Mouse (Mus musculus): ENCODE results near the gene Agpat4. TPM values are rescaled to one million over a fixed set of nuclear protein-coding genes. Genes with fewer than 3 reads are reported as not detected.

Agpat4 gene
- polyA plus RNA-seq, 1 experiment from 2014 or later = 17.7 TPM

GRCm38 (mm10) chr17:12207022-12207548 is 88.6 kb downstream of the Agpat4 start:
- no peak overlapping the region for H3K27ac ChIP-seq (ENCODE audit: low read depth)
- H3K4me3 ChIP-seq (ENCODE audit: low read depth, low read length) = no peak overlapping the region
- WGBS = 38% methylated on average over 1 of the region's 1 CpGs
- H3K36me3 ChIP-seq (ENCODE audit: control insufficient read depth, insufficient read depth, low read length) = peaks cover 13% of the 10 kb centered on the region; the same call in 1 of the 2 replicates
- no peak overlapping the region for H3K9ac ChIP-seq (ENCODE audit: low read length)
- H3K4me1 ChIP-seq (replicated peaks; ENCODE audit: control insufficient read depth, insufficient read depth, low read length) = peaks cover 44% of the 10 kb centered on the region
- no peak overlapping the region for H3K4me2 ChIP-seq (ENCODE audit: low read length)
- no peaks in the 10 kb centered on the region for H3K9me3 ChIP-seq (ENCODE audit: control insufficient read depth, low read length)
- no peaks in the 10 kb centered on the region for H3K27me3 ChIP-seq (replicated peaks; ENCODE audit: control insufficient read depth, insufficient read depth, low read length)
- ATAC-seq (replicated peaks; ENCODE audit: low FRiP score, low TSS enrichment, low read depth) = no peak
- DNase-seq (ENCODE audit: low spot score) = no peak

- Histone ChIP-seq H3K27ac (ENCODE audit: low read depth) (no peak overlapping the region), H3K4me3 (ENCODE audit: low read depth, low read length) (no peak overlapping the region), H3K4me2 (ENCODE audit: low read length) (no peak overlapping the region), H3K27me3 (replicated peaks; ENCODE audit: control insufficient read depth, insufficient read depth, low read length) (no peaks in the 10 kb centered on the region), H3K36me3 (ENCODE audit: control insufficient read depth, insufficient read depth, low read length) (peaks cover 27% of the 10 kb centered on the region), H3K9me3 (ENCODE audit: control insufficient read depth, low read length) (no peaks in the 10 kb centered on the region), H3K9ac (ENCODE audit: low read length) (no peak overlapping the region), H3K4me1 (replicated peaks; ENCODE audit: control insufficient read depth, insufficient read depth, low read length) (peaks cover 33% of the 10 kb centered on the region)
- DNase-seq (ENCODE audit: low spot score) (no peak), ATAC-seq (replicated peaks; ENCODE audit: low FRiP score, low TSS enrichment, low read depth) (no peak)
- 83% methylated on average over 4 of the region's 4 CpGs for WGBS
Measured at GRCm38 (mm10) chr17:12209481-12209880, 91.0 kb downstream of the Agpat4 start.

DNA sequence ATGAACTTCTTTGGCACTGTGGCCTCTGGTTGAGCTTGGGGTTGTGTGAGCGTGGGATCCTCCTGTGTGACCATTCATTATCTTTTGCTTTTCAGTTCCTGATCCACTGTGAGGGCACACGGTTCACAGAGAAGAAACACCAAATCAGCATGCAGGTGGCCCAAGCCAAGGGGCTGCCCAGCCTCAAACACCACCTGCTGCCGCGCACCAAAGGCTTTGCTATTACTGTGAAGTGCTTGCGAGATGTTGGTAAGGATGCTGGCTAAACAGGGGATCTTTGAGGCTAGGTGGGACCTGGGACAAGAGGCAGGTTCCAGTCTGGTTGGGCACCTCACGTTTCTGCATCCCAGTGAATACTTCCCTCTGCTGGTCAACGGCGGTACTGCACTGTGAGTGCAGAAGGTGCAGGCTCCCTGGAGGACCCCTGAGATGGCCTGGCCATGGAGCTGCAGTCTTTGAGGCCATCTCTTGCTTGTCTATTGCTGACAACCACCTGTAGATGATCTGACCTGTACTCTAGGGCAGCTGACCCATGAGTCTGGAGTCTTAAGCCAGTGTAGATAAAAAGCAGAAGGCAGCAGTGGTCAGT is 92.1 kb downstream of the Agpat4 start:
- 30% methylated on average over 8 of the region's 8 CpGs for WGBS

DNA sequence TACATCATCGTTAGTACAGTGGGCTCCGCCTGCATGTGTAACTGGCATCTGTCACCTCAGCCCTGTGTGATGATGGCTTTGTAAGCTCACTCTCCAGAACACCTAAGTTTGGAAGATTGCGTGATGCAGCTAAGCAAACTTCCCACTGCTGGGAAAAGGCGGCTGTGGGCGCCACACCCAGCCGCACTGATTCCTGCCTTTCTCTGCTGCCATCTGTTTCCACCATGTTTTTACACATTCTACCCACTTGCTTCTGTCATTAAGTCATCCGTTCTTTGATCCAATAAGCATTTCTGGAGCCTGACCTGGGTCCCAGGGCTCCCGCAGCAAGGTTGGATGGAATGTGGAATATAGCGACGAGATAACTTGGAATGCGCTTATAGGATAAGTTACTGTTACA is 93.4 kb downstream of the Agpat4 start:
- DNase-seq (ENCODE audit: low spot score) (no peak), ATAC-seq (replicated peaks; ENCODE audit: low FRiP score, low TSS enrichment, low read depth) (no peak)
- Histone ChIP-seq H3K4me1 (replicated peaks; ENCODE audit: control insufficient read depth, insufficient read depth, low read length) (peaks cover 11% of the 10 kb centered on the region), H3K9ac (ENCODE audit: low read length) (no peak overlapping the region), H3K4me3 (ENCODE audit: low read depth, low read length) (no peak overlapping the region), H3K4me2 (ENCODE audit: low read length) (no peak overlapping the region), H3K27me3 (replicated peaks; ENCODE audit: control insufficient read depth, insufficient read depth, low read length) (no peaks in the 10 kb centered on the region), H3K27ac (ENCODE audit: low read depth) (no peak overlapping the region), H3K36me3 (ENCODE audit: control insufficient read depth, insufficient read depth, low read length) (peaks cover 48% of the 10 kb centered on the region), H3K9me3 (ENCODE audit: control insufficient read depth, low read length) (no peaks in the 10 kb centered on the region)
- WGBS = 94% methylated on average over 11 of the region's 11 CpGs

More for the DNA sequence above, 92.1 kb downstream of the Agpat4 start:
- Histone ChIP-seq H3K36me3 (ENCODE audit: control insufficient read depth, insufficient read depth, low read length) (peaks cover 38% of the 10 kb centered on the region), H3K4me2 (ENCODE audit: low read length) (no peak overlapping the region), H3K9ac (ENCODE audit: low read length) (no peak overlapping the region), H3K9me3 (ENCODE audit: control insufficient read depth, low read length) (no peaks in the 10 kb centered on the region), H3K4me3 (ENCODE audit: low read depth, low read length) (no peak overlapping the region), H3K27me3 (replicated peaks; ENCODE audit: control insufficient read depth, insufficient read depth, low read length) (no peaks in the 10 kb centered on the region), H3K27ac (ENCODE audit: low read depth) (no peak overlapping the region), H3K4me1 (replicated peaks; ENCODE audit: control insufficient read depth, insufficient read depth, low read length) (peaks cover 23% of the 10 kb centered on the region)
- peak; percentile 99 for DNase-seq (ENCODE audit: low spot score)
- ATAC-seq (replicated peaks; ENCODE audit: low FRiP score, low TSS enrichment, low read depth) = peak; percentile 40

GRCm38 (mm10) chr17:12212341-12212740 is 93.8 kb downstream of the Agpat4 start:
- no peak for ATAC-seq (replicated peaks; ENCODE audit: low FRiP score, low TSS enrichment, low read depth)
- no peak overlapping the region for H3K4me3 ChIP-seq (ENCODE audit: low read depth, low read length)
- no peak for DNase-seq (ENCODE audit: low spot score)
- 94% methylated on average over 6 of the region's 6 CpGs for WGBS
- no peak overlapping the region for H3K27ac ChIP-seq (ENCODE audit: low read depth)
- H3K4me1 ChIP-seq (replicated peaks; ENCODE audit: control insufficient read depth, insufficient read depth, low read length) = peaks cover 7% of the 10 kb centered on the region
- H3K9ac ChIP-seq (ENCODE audit: low read length) = no peak overlapping the region
- H3K4me2 ChIP-seq (ENCODE audit: low read length) = no peak overlapping the region
- no peaks in the 10 kb centered on the region for H3K9me3 ChIP-seq (ENCODE audit: control insufficient read depth, low read length)
- peaks cover 52% of the 10 kb centered on the region for H3K36me3 ChIP-seq (ENCODE audit: control insufficient read depth, insufficient read depth, low read length)
- H3K27me3 ChIP-seq (replicated peaks; ENCODE audit: control insufficient read depth, insufficient read depth, low read length) = no peaks in the 10 kb centered on the region

DNA sequence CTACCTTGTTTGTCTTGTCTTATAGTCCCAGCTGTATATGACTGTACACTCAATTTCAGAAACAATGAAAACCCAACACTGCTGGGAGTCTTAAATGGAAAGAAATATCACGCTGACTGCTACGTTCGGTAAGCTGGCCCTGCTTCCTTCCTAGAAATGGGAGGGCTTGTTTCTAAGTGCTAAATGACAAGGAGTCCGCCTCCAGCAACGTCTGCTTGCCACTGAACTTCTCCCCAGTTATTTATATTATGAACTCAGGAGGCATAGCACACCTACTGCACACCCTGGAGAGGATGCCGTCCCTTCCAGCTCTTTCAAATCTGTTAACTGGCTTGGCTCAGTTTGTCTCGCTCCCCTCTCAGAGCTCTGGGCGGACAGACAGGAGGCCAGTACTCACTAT is 94.9 kb downstream of the Agpat4 start:
- 81% methylated on average over 8 of the region's 8 CpGs for WGBS
- Histone ChIP-seq H3K36me3 (ENCODE audit: control insufficient read depth, insufficient read depth, low read length) (peaks cover 62% of the 10 kb centered on the region), H3K9ac (ENCODE audit: low read length) (no peak overlapping the region), H3K4me1 (replicated peaks; ENCODE audit: control insufficient read depth, insufficient read depth, low read length) (no peaks in the 10 kb centered on the region), H3K9me3 (ENCODE audit: control insufficient read depth, low read length) (no peaks in the 10 kb centered on the region), H3K27me3 (replicated peaks; ENCODE audit: control insufficient read depth, insufficient read depth, low read length) (no peaks in the 10 kb centered on the region), H3K4me3 (ENCODE audit: low read depth, low read length) (no peak overlapping the region), H3K27ac (ENCODE audit: low read depth) (no peak overlapping the region), H3K4me2 (ENCODE audit: low read length) (no peak overlapping the region)
- no peak for DNase-seq (ENCODE audit: low spot score)
- no peak for ATAC-seq (replicated peaks; ENCODE audit: low FRiP score, low TSS enrichment, low read depth)

DNA sequence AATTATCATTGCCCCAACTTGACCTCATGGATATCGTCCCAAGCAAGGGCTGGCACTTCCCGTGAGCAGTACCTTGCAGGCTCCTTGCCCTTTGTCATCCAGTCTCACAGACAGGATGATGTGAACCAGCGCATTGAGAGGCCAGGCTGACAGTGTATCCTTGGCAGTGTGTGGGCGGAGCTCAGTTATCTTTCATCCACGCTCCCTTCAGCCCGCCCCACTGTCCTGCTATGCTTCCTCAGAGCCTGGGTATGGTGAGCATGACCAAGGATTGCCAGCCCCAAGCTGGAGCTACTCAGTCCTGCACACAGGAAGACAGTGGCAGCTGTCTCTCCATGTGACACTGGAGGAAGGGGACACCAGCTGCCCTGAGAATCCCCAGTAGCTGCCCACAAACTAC is 97.7 kb downstream of the Agpat4 start:
- peaks cover 85% of the 10 kb centered on the region for H3K36me3 ChIP-seq (ENCODE audit: control insufficient read depth, insufficient read depth, low read length)
- H3K4me1 ChIP-seq (replicated peaks; ENCODE audit: control insufficient read depth, insufficient read depth, low read length) = no peaks in the 10 kb centered on the region
- 46% methylated on average over 6 of the region's 6 CpGs for WGBS
- no peak for ATAC-seq (replicated peaks; ENCODE audit: low FRiP score, low TSS enrichment, low read depth)
- no peaks in the 10 kb centered on the region for H3K9me3 ChIP-seq (ENCODE audit: control insufficient read depth, low read length)
- no peak overlapping the region for H3K4me3 ChIP-seq (ENCODE audit: low read depth, low read length)
- DNase-seq (ENCODE audit: low spot score) = no peak
- H3K27me3 ChIP-seq (replicated peaks; ENCODE audit: control insufficient read depth, insufficient read depth, low read length) = no peaks in the 10 kb centered on the region
- H3K27ac ChIP-seq (ENCODE audit: low read depth) = no peak overlapping the region
- no peak overlapping the region for H3K4me2 ChIP-seq (ENCODE audit: low read length)
- H3K9ac ChIP-seq (ENCODE audit: low read length) = no peak overlapping the region

- Histone ChIP-seq H3K4me3 (ENCODE audit: low read depth, low read length) (no peak overlapping the region), H3K4me1 (replicated peaks; ENCODE audit: control insufficient read depth, insufficient read depth, low read length) (no peaks in the 10 kb centered on the region), H3K27me3 (replicated peaks; ENCODE audit: control insufficient read depth, insufficient read depth, low read length) (no peaks in the 10 kb centered on the region), H3K4me2 (ENCODE audit: low read length) (no peak overlapping the region), H3K9me3 (ENCODE audit: control insufficient read depth, low read length) (no peaks in the 10 kb centered on the region), H3K27ac (ENCODE audit: low read depth) (no peak overlapping the region), H3K9ac (ENCODE audit: low read length) (no peak overlapping the region), H3K36me3 (ENCODE audit: control insufficient read depth, insufficient read depth, low read length) (peaks cover 77% of the 10 kb centered on the region)
- 55% methylated on average over 6 of the region's 6 CpGs for WGBS
- DNase-seq (ENCODE audit: low spot score) (no peak), ATAC-seq (replicated peaks; ENCODE audit: low FRiP score, low TSS enrichment, low read depth) (no peak)
Measured at GRCm38 (mm10) chr17:12221926-12222325, 103.4 kb downstream of the Agpat4 start.

DNA sequence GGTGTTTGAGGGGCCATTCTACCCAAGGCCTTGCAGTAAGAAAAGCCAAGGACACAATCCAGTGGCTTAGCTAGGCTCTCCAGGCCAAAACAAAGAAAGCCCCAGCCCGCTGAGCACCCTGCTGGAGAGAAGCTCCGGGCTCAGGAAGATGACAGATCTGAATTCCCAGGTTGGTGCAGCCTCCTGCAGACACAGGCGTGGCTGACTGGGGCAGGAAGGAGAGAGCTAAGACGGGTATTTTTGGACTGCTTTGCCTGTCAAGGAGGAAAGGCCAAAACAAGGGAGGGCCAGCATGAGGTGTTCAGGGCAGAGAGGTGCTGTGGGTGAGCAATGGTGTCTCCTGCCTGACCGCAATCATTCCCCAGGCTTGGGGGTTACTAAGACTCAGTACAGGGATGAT is 105.2 kb downstream of the Agpat4 start:
- no peak for ATAC-seq (replicated peaks; ENCODE audit: low FRiP score, low TSS enrichment, low read depth)
- Histone ChIP-seq H3K27ac (ENCODE audit: low read depth) (no peak overlapping the region), H3K4me3 (ENCODE audit: low read depth, low read length) (no peak overlapping the region), H3K9me3 (ENCODE audit: control insufficient read depth, low read length) (no peaks in the 10 kb centered on the region), H3K4me1 (replicated peaks; ENCODE audit: control insufficient read depth, insufficient read depth, low read length) (no peaks in the 10 kb centered on the region), H3K4me2 (ENCODE audit: low read length) (no peak overlapping the region), H3K36me3 (ENCODE audit: control insufficient read depth, insufficient read depth, low read length) (peaks cover 75% of the 10 kb centered on the region), H3K27me3 (replicated peaks; ENCODE audit: control insufficient read depth, insufficient read depth, low read length) (no peaks in the 10 kb centered on the region), H3K9ac (ENCODE audit: low read length) (no peak overlapping the region)
- DNase-seq (ENCODE audit: low spot score) = no peak
- WGBS = 64% methylated on average over 5 of the region's 5 CpGs

Measured in intestine, embryonic 14.5 days (tissue).